Mouse (Mus musculus): ENCODE measurements around the gene Mnx1.
A peak's percentile ranks its signal among the peaks of the same experiment; 100 is the strongest.

- TF ChIP-seq RAD21 (IDR thresholded peaks at IDR 0.05; ENCODE audit: low read depth, low read length) (no peak), KAT2A (IDR thresholded peaks at IDR 0.05; ENCODE audit: insufficient replicate concordance, low read length) (peak; percentile 72; the same call in 1 of the 2 replicates), CTCF (conservative IDR thresholded peaks at IDR 0.05 in 1 of 2, IDR thresholded peaks at IDR 0.05 in 1 of 2; ENCODE audit: low read depth in 2 of 2, low read length in 2 of 2) (no peak), SMC3 (IDR thresholded peaks at IDR 0.05; ENCODE audit: low read depth, low read length) (no peak), EP300 (IDR thresholded peaks at IDR 0.05; ENCODE audit: low read length) (0 out of 2 replicates have a peak, but pooled peaks have one; percentile 18), POLR2A (IDR thresholded peaks at IDR 0.05; ENCODE audit: low read depth, low read length) (peak; percentile 94; the same call in 1 of the 2 replicates), RCOR1 (conservative IDR thresholded peaks at IDR 0.05; ENCODE audit: low read depth, low read length) (0 out of 2 replicates have a peak, but pooled peaks have one; percentile 50), JUN (IDR thresholded peaks at IDR 0.05; ENCODE audit: insufficient read depth, low read depth, low read length) (no peak), MAX (IDR thresholded peaks at IDR 0.05; ENCODE audit: low read length) (peak; percentile 82), SIN3A (IDR thresholded peaks at IDR 0.05; ENCODE audit: low read length) (peak; percentile 94), ZC3H11A (IDR thresholded peaks at IDR 0.05; ENCODE audit: low read depth, low read length) (no peak), CHD2 (IDR thresholded peaks at IDR 0.05; ENCODE audit: low read length) (peak; percentile 48; the same call in 1 of the 2 replicates)
Measured at GRCm38 (mm10) chr5:29434228-29434871, 43.9 kb downstream of the Mnx1 start, which contains the start of gene Nom1.

Measured in CH12.LX (cell line).